Mouse (Mus musculus): ENCODE data around the gene Ndufs1.
"Not testable (repeated sequence)": the region's sequence is repeated elsewhere in the genome, so short reads cannot be mapped to it uniquely, and the experiment has no call there.

The Ndufs1 gene

GRCm38 (mm10) chr1:63176604-63177421, at the start of gene Ndufs1, which contains the start of gene Eef1b2:
TSS of gene Ndufs1 (minus strand) at chr1:63176833.
TSS of gene Eef1b2 (plus strand) at chr1:63176825.
- DNase-seq = peak; percentile 99

- DNase-seq = no peak
Measured at GRCm38 (mm10) chr1:63225890-63226289, 49.3 kb upstream of the Ndufs1 start.

- DNase-seq = no peak
Measured at GRCm38 (mm10) chr1:63225009-63225408, 48.4 kb upstream of the Ndufs1 start.

- no peak for DNase-seq
Measured at GRCm38 (mm10) chr1:63219277-63219676, 42.6 kb upstream of the Ndufs1 start.

- peak in 1 of 2 experiments; percentile 5 for DNase-seq
Measured at GRCm38 (mm10) chr1:63214631-63215030, 38.0 kb upstream of the Ndufs1 start.

- no peak for DNase-seq
Measured at GRCm38 (mm10) chr1:63214271-63214558, 37.6 kb upstream of the Ndufs1 start, which contains the start of gene Gpr1. TSS of gene Gpr1 (minus strand) at chr1:63214543.

- no peak for DNase-seq
Measured at GRCm38 (mm10) chr1:63213478-63214270, 37.0 kb upstream of the Ndufs1 start.

- peak in 1 of 2 experiments; percentile 6 for DNase-seq
Measured at GRCm38 (mm10) chr1:63209861-63210529, 33.4 kb upstream of the Ndufs1 start.

- DNase-seq = no peak
Measured at GRCm38 (mm10) chr1:63207607-63208006, 31.0 kb upstream of the Ndufs1 start.

GRCm38 (mm10) chr1:63204660-63205394, 28.2 kb upstream of the Ndufs1 start:
- no peak for DNase-seq

GRCm38 (mm10) chr1:63203950-63204659, 27.5 kb upstream of the Ndufs1 start:
- peak in 1 of 2 experiments; percentile 32 for DNase-seq

- DNase-seq = no peak
Measured at GRCm38 (mm10) chr1:63203471-63203870, 26.8 kb upstream of the Ndufs1 start.

- DNase-seq = no peak
Measured at GRCm38 (mm10) chr1:63201672-63202071, 25.0 kb upstream of the Ndufs1 start.

- no peak for DNase-seq
Measured at GRCm38 (mm10) chr1:63200322-63200721, 23.7 kb upstream of the Ndufs1 start.

- no peak for DNase-seq
Measured at GRCm38 (mm10) chr1:63199387-63199786, 22.8 kb upstream of the Ndufs1 start.

GRCm38 (mm10) chr1:63195848-63196512, 19.3 kb upstream of the Ndufs1 start:
- no peak for DNase-seq

GRCm38 (mm10) chr1:63192306-63193065, 15.9 kb upstream of the Ndufs1 start:
- DNase-seq = peak; percentile 8 to 18

- peak; percentile 23 to 54 for DNase-seq
Measured at GRCm38 (mm10) chr1:63190851-63191250, 14.2 kb upstream of the Ndufs1 start.

- DNase-seq = peak; percentile 23 to 47
Measured at GRCm38 (mm10) chr1:63188536-63188935, 11.9 kb upstream of the Ndufs1 start.

- not testable (repeated sequence) for DNase-seq
Measured at GRCm38 (mm10) chr1:63185430-63185829, 8.8 kb upstream of the Ndufs1 start.

All from kidney, postnatal 36 days (tissue).